Mouse (Mus musculus) hindbrain, embryonic 16.5 days (tissue): ENCODE measurements at regions not wholly inside any gene's neighbourhood (a gene's known extent, or its start where the extent isn't known, plus 50 kb on each side); places are given as distances from the start of the nearest gene placed in this dataset.

Experiments used
- ATAC-seq: fragments of 200-750 bp; cut with Nextera tagmentation; 2 replicates; pipeline ENCODE4 v1.8.0; 2017; ENCODE audit warnings: moderate TSS enrichment, moderate library complexity
- H3K27ac ChIP-seq: fragments of 300-500 bp; sonication (generic); 2 replicates; pipeline ENCODE4 v1.5.1; 2014; ENCODE audit warnings: low read depth, mild to moderate bottlenecking, control low read depth, low read length, moderate library complexity
- H3K27me3 ChIP-seq: fragments of 300-500 bp; sonication (generic); replicated peaks from 2 replicates; pipeline ENCODE4 v1.6.1; 2014; ENCODE audit warnings: low read length; ENCODE audit not compliant: control insufficient read depth, insufficient read depth
- H3K36me3 ChIP-seq: fragments of 300-500 bp; sonication (generic); 2 replicates; pipeline ENCODE4 v1.6.1; 2014; ENCODE audit warnings: mild to moderate bottlenecking, low read length, moderate library complexity, mixed read lengths; ENCODE audit not compliant: control insufficient read depth, insufficient read depth
- H3K4me1 ChIP-seq: fragments of 300-500 bp; sonication (generic); 2 replicates; pipeline ENCODE4 v1.6.1; 2014; ENCODE audit warnings: low read depth, low read length; ENCODE audit not compliant: control insufficient read depth, insufficient read depth
- H3K4me2 ChIP-seq: fragments of 300-500 bp; sonication (generic); 2 replicates; pipeline ENCODE4 v1.6.1; 2014; ENCODE audit warnings: mild to moderate bottlenecking, low read length, control low read depth, moderate library complexity
- H3K4me3 ChIP-seq: fragments of 300-500 bp; sonication (generic); 2 replicates; pipeline ENCODE4 v1.5.1; 2014; ENCODE audit warnings: mild to moderate bottlenecking, low read length, control low read depth, moderate library complexity
- H3K9ac ChIP-seq: fragments of 300-500 bp; sonication (generic); 2 replicates; pipeline ENCODE4 v1.6.1; 2014; ENCODE audit warnings: low read depth, mild to moderate bottlenecking, control low read depth, low read length, moderate library complexity
- H3K9me3 ChIP-seq: fragments of 300-500 bp; sonication (generic); 2 replicates; pipeline ENCODE4 v1.6.1; 2014; ENCODE audit warnings: mild to moderate bottlenecking, low read length, moderate library complexity; ENCODE audit not compliant: control insufficient read depth
- WGBS: fragments of 180-500 bp; shearing (Covaris S2); extraction: QIAGEN DNeasy Blood & Tissue Kit; methylation state at CpG from one replicate; pipeline ENCODE4 v1.1.7; 2014; 5-methylcytosine and 5-hydroxymethylcytosine counted together

DNA sequence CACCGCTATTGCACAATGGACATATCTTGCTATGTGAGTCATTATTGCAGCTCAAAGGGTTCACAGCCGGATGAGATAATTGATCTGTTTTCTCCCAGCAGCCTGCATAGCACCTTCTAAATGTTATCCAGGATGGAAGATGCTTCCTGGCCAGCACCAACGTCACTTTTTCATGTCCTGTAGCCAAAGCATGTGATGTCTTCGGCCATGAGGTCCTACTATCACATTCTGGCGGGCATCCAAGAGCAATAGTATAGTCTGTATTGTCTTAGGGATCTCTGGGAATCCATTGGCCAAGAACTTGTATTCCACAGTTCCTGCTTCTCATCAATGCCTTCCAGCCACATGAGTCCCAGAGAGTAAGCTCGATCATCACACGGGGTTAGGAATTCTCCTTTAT lies 70.6 kb downstream of the Npy start:
- no peak overlapping the region for H3K4me3 ChIP-seq
- H3K27me3 ChIP-seq, result no peaks in the 10 kb centered on the region
- no peaks in the 10 kb centered on the region for H3K36me3 ChIP-seq
- no peak overlapping the region for H3K4me2 ChIP-seq
- H3K27ac ChIP-seq, result no peak overlapping the region
- peaks cover 8% of the 10 kb centered on the region for H3K9me3 ChIP-seq
- H3K4me1 ChIP-seq, result no peaks in the 10 kb centered on the region
- 91% methylated on average over 7 of the region's 7 CpGs for WGBS
- H3K9ac ChIP-seq, result no peak overlapping the region
- no peak for ATAC-seq

DNA sequence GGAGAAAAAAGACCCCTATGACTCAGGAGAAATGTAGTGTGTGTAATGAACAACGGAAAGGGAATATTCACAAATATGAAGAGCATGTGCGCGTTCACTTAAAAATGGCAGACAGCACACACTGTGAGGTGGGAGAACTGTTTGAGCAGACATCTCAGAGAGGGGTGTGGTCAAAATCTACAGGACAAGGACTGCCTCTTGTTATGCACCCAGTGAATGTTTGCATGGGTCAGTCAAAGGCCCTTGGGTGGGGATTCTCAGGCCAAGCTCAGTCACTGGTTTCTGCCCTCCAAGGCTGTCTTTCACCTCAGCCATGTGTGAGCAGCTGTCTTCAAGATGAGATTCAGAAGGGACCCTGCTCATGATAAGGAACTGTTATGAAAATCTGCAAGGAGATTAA lies 76.6 kb downstream of the Npy start:
- no peak overlapping the region for H3K4me3 ChIP-seq
- 95% methylated on average over 3 of the region's 3 CpGs for WGBS
- no peak for ATAC-seq
- H3K36me3 ChIP-seq, result no peaks in the 10 kb centered on the region
- no peaks in the 10 kb centered on the region for H3K27me3 ChIP-seq
- no peak overlapping the region for H3K9ac ChIP-seq
- no peak overlapping the region for H3K4me2 ChIP-seq
- H3K4me1 ChIP-seq, result no peaks in the 10 kb centered on the region
- no peak overlapping the region for H3K27ac ChIP-seq
- peaks cover 5% of the 10 kb centered on the region for H3K9me3 ChIP-seq

DNA sequence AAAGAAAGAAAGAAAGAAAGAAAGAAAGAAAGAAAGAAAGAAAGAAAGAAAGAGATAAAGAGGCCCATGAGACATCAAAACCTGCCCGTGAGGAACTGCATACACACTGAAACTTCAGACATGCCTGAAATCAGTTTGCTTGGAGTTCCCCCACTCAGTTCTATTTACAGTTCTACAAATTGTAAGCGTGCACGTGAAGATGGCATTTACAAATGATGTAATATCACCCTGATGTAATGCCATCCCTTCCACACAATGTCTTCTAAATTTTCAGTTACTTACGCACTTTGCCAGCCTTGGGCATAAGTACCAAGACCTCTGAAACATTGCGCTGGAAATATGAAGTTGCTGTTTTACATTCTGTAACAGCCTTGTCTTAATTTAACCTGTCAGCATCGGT lies 79.0 kb downstream of the Npy start:
- WGBS, result 89% methylated on average over 6 of the region's 6 CpGs
- Histone ChIP-seq H3K9me3 (no peaks in the 10 kb centered on the region), H3K27me3 (no peaks in the 10 kb centered on the region), H3K4me2 (no peak overlapping the region), H3K4me1 (no peaks in the 10 kb centered on the region), H3K27ac (no peak overlapping the region), H3K4me3 (no peak overlapping the region), H3K9ac (no peak overlapping the region), H3K36me3 (no peaks in the 10 kb centered on the region)
- ATAC-seq, result no peak

- no peaks in the 10 kb centered on the region for H3K9me3 ChIP-seq
- peak; percentile 87 for ATAC-seq
- no peaks in the 10 kb centered on the region for H3K27me3 ChIP-seq
- no peak overlapping the region for H3K9ac ChIP-seq
- H3K4me2 ChIP-seq, result no peak overlapping the region
- H3K4me3 ChIP-seq, result no peak overlapping the region
- H3K4me1 ChIP-seq, result no peaks in the 10 kb centered on the region
- no peaks in the 10 kb centered on the region for H3K36me3 ChIP-seq
- WGBS, result 54% methylated on average over 6 of the region's 6 CpGs
- H3K27ac ChIP-seq, result no peak overlapping the region
Measured at GRCm38 (mm10) chr6:49904001-49904400, 81.5 kb downstream of the Npy start.

- no peaks in the 10 kb centered on the region for H3K36me3 ChIP-seq
- no peak overlapping the region for H3K4me2 ChIP-seq
- no peaks in the 10 kb centered on the region for H3K27me3 ChIP-seq
- no peaks in the 10 kb centered on the region for H3K9me3 ChIP-seq
- H3K4me1 ChIP-seq, result no peaks in the 10 kb centered on the region
- no peak overlapping the region for H3K4me3 ChIP-seq
- no peak overlapping the region for H3K27ac ChIP-seq
- no peak overlapping the region for H3K9ac ChIP-seq
- no peak for ATAC-seq
- WGBS, result 91% methylated on average over 2 of the region's 2 CpGs
Measured at GRCm38 (mm10) chr6:49906456-49906855, 83.9 kb downstream of the Npy start.

DNA sequence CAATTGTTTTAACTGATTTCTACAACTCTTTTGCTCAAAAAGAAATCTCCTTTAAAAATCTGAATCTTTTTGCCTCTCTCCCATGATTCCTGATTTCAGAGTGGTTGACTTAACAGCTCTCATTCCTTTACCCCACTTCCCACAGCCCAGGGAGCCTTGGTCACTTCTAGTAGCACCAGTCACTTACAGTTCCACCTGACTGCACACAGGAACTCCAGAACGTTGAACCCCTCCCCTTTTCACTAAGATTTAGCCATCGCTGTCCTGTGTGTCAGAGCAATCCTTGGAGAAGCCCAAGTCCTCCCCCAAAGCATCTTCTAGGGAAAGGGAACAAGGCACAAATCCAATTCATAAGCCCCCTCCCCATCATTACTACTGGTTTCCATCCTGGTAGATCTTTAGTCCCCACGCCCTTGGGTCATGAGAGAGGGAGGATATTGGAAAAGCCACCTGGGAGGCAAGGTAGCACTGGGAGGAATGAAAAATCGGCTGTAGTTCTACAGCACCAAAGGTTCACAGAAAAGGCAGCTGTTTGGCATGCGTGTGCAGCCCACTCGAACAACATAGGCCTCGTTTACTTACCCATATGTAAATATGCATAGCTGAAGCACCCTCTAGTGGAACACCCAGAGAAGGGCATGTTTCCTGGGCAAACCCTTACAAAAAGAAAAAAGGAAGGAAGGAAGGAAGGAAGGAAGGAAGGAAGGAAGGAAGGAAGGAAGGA lies 96.7 kb downstream of the Npy start:
- Histone ChIP-seq H3K27ac (no peak overlapping the region), H3K9me3 (no peaks in the 10 kb centered on the region), H3K36me3 (no peaks in the 10 kb centered on the region), H3K9ac (no peak overlapping the region), H3K4me2 (no peak overlapping the region), H3K4me3 (no peak overlapping the region), H3K27me3 (no peaks in the 10 kb centered on the region), H3K4me1 (no peaks in the 10 kb centered on the region)
- WGBS, result 34% methylated on average over 7 of the region's 7 CpGs
- ATAC-seq, result no peak

DNA sequence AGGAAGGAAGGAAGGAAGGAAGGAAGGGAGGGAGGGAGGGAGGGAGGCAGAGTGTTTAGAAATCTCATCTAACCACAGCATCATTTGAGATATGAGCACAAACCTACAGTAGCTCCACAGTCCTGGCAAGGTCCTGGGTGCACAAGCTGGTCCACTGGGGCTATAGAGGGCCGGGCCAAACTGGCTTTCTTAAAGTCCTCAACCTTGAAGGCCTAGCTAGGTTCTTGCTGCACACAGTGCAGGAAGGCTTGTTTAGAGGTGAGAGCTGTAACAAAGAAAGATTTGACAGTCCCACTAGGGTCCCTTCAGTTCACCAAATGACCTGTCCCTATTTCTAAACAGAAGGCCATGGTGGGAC lies 97.3 kb downstream of the Npy start:
- H3K4me3 ChIP-seq, result no peak overlapping the region
- no peak for ATAC-seq
- H3K27ac ChIP-seq, result no peak overlapping the region
- H3K9ac ChIP-seq, result no peak overlapping the region
- 73% methylated on average over 1 of the region's 1 CpGs for WGBS
- H3K9me3 ChIP-seq, result no peaks in the 10 kb centered on the region
- no peaks in the 10 kb centered on the region for H3K4me1 ChIP-seq
- H3K27me3 ChIP-seq, result no peaks in the 10 kb centered on the region
- no peak overlapping the region for H3K4me2 ChIP-seq
- no peaks in the 10 kb centered on the region for H3K36me3 ChIP-seq

DNA sequence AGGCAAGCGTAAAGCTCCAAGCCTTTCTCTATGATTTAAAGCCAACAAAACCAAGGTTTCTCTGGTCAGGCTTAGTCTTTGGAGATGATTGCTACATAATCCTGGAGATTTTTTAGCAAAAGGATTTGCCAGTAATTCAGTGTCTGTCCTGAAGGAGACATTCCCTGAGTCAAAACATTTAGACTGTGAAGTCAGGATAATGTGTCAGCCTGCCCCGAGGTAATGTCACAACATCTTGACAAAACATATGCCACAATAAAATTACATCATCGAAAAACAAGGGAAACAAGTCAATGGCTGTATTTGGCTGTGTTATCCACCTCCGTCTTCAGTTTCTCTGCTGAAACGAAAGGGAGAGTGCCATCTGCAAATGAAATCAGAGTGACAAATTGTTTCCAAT lies 101.8 kb downstream of the Npy start:
- H3K27ac ChIP-seq, result no peak overlapping the region
- H3K4me2 ChIP-seq, result no peak overlapping the region
- H3K27me3 ChIP-seq, result no peaks in the 10 kb centered on the region
- no peak overlapping the region for H3K4me3 ChIP-seq
- no peaks in the 10 kb centered on the region for H3K36me3 ChIP-seq
- H3K9ac ChIP-seq, result no peak overlapping the region
- no peak for ATAC-seq
- no peaks in the 10 kb centered on the region for H3K9me3 ChIP-seq
- H3K4me1 ChIP-seq, result no peaks in the 10 kb centered on the region
- 70% methylated on average over 5 of the region's 5 CpGs for WGBS

DNA sequence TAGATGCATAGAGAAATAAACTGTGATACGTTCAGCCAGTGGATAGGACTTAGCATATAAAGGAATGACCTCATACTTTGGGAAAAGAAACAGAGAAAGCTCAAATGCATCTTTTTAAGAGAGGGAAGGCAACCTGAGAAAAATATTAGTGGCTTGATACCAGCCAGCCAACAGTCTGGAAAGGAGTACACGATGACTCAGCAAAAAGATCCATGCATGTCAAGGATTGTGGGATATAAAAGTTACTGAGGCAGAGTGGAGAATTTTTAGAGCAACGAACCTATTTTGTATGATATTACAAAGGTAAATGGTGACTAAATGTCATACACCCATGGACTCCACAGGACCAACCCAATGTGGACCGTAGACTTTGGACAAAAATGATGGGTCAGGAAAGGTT lies 105.6 kb downstream of the Npy start:
- no peak overlapping the region for H3K4me3 ChIP-seq
- ATAC-seq, result no peak
- H3K36me3 ChIP-seq, result no peaks in the 10 kb centered on the region
- no peaks in the 10 kb centered on the region for H3K9me3 ChIP-seq
- H3K27me3 ChIP-seq, result no peaks in the 10 kb centered on the region
- no peak overlapping the region for H3K9ac ChIP-seq
- H3K4me1 ChIP-seq, result no peaks in the 10 kb centered on the region
- no peak overlapping the region for H3K4me2 ChIP-seq
- WGBS, result 76% methylated on average over 4 of the region's 4 CpGs
- H3K27ac ChIP-seq, result no peak overlapping the region

GRCm38 (mm10) chr6:49930104-49930503 lies 107.6 kb downstream of the Npy start:
- no peaks in the 10 kb centered on the region for H3K36me3 ChIP-seq
- peak; percentile 34; the same call in 1 of the 2 replicates for ATAC-seq
- H3K9ac ChIP-seq, result no peak overlapping the region
- no peak overlapping the region for H3K4me2 ChIP-seq
- no peaks in the 10 kb centered on the region for H3K27me3 ChIP-seq
- WGBS, result 37% methylated on average over 4 of the region's 4 CpGs
- H3K27ac ChIP-seq, result no peak overlapping the region
- no peak overlapping the region for H3K4me3 ChIP-seq
- no peaks in the 10 kb centered on the region for H3K9me3 ChIP-seq
- no peaks in the 10 kb centered on the region for H3K4me1 ChIP-seq
